Mouse (Mus musculus) brown adipose tissue, adult 24 weeks (tissue): ENCODE measurements around the gene Eci1. TPM values are rescaled to one million over a fixed set of nuclear protein-coding genes. Genes with fewer than 3 reads are reported as not detected.

ENCODE experiments used
- polyA plus RNA-seq: library from polyadenylated mRNA; stranded (reverse); fragments of >200 nt; gene quantifications from 2 replicates; pipeline ENCODE4 v1.2.4, GENCODE M21; 2012; ENCODE audit not compliant: missing spikeins, insufficient read depth, insufficient read length

The Eci1 gene
- polyA plus RNA-seq, 1 experiment = 1,121 TPM

Other genes with a start within 250 kb of the Eci1 start
- gene Tbc1d24, start 221.1 kb upstream of the Eci1 start, polyA plus RNA-seq = 2.7 and 7.0 TPM in 2 replicates
- gene Ntn3, start 217.1 kb upstream of the Eci1 start, polyA plus RNA-seq = 0.52 and 1.6 TPM in 2 replicates
- gene Tedc2, start 205.8 kb upstream of the Eci1 start, polyA plus RNA-seq = 2.2 and 4.2 TPM in 2 replicates
- 0.79 TPM in 1 of 2 replicates, not detected in the other for gene Ccnf, start 175.2 kb upstream of the Eci1 start, polyA plus RNA-seq
- gene Abca17, start 75.6 kb upstream of the Eci1 start, polyA plus RNA-seq = not detected in 2 replicates
- 6.7 and 8.3 TPM in 2 replicates for gene Abca3, start 74.7 kb upstream of the Eci1 start, polyA plus RNA-seq
- 44.3 and 47.2 TPM in 2 replicates for gene Rnps1, start 12.1 kb upstream of the Eci1 start, polyA plus RNA-seq
- not detected in 2 replicates for gene Dnase1l2, start 16.5 kb downstream of the Eci1 start, polyA plus RNA-seq
- 6.9 and 7.0 TPM in 2 replicates for gene E4f1, start 43.7 kb downstream of the Eci1 start, polyA plus RNA-seq
- 40.0 and 47.3 TPM in 2 replicates for gene Pgp, start 43.8 kb downstream of the Eci1 start, polyA plus RNA-seq
- gene Bricd5, start 47.2 kb downstream of the Eci1 start, polyA plus RNA-seq = not detected in 2 replicates
- 6.6 and 9.8 TPM in 2 replicates for gene Mlst8, start 52.4 kb downstream of the Eci1 start, polyA plus RNA-seq
- gene Caskin1, start 62.0 kb downstream of the Eci1 start, polyA plus RNA-seq = not detected in 2 replicates
- 32.1 and 42.0 TPM in 2 replicates for gene Traf7, start 101.3 kb downstream of the Eci1 start, polyA plus RNA-seq
- gene Rab26, start 107.6 kb downstream of the Eci1 start, polyA plus RNA-seq = not detected in 2 replicates
- gene Pkd1, start 123.2 kb downstream of the Eci1 start, polyA plus RNA-seq = 8.2 and 10.1 TPM in 2 replicates
- 67.6 and 69.2 TPM in 2 replicates for gene Tsc2, start 206.0 kb downstream of the Eci1 start, polyA plus RNA-seq
- gene Nthl1, start 206.0 kb downstream of the Eci1 start, polyA plus RNA-seq = 3.4 and 7.7 TPM in 2 replicates
- gene Slc9a3r2, start 223.7 kb downstream of the Eci1 start, polyA plus RNA-seq = 20.1 and 32.2 TPM in 2 replicates
- gene Npw, start 231.8 kb downstream of the Eci1 start, polyA plus RNA-seq = not detected in 2 replicates
- gene Zfp598, start 243.0 kb downstream of the Eci1 start, polyA plus RNA-seq = 9.2 and 10.0 TPM in 2 replicates